Mouse (Mus musculus) kidney, embryonic 14.5 days (tissue): ENCODE measurements at regions not wholly inside any gene's neighbourhood (a gene's known extent, or its start where the extent isn't known, plus 50 kb on each side); places are given as distances from the start of the nearest gene placed in this dataset.

Experiments used
- ATAC-seq: fragments of 200-750 bp; cut with Nextera tagmentation; 2 replicates; pipeline ENCODE4 v1.8.0; 2017; ENCODE audit warnings: moderate number of reproducible peaks, mild to moderate bottlenecking, moderate TSS enrichment, moderate library complexity; ENCODE audit not compliant: low FRiP score, low TSS enrichment
- H3K27ac ChIP-seq: fragments of 300-500 bp; sonication (generic); 2 replicates; pipeline ENCODE4 v1.5.1; 2014; ENCODE audit warnings: low read depth, mild to moderate bottlenecking, low read length, moderate library complexity, mixed read lengths
- H3K27me3 ChIP-seq: fragments of 300-500 bp; sonication (generic); 2 replicates; pipeline ENCODE4 v1.6.1; 2014; ENCODE audit warnings: mild to moderate bottlenecking, low read length; ENCODE audit not compliant: control insufficient read depth, insufficient read depth
- H3K36me3 ChIP-seq: fragments of 300-500 bp; sonication (generic); 2 replicates; pipeline ENCODE4 v1.6.1; 2014; ENCODE audit warnings: low read length, mixed read lengths; ENCODE audit not compliant: control insufficient read depth, insufficient read depth
- H3K4me1 ChIP-seq: fragments of 300-500 bp; sonication (generic); 2 replicates; pipeline ENCODE4 v1.6.1; 2014; ENCODE audit warnings: low read length, mixed read lengths; ENCODE audit not compliant: control insufficient read depth, insufficient read depth
- H3K4me2 ChIP-seq: fragments of 300-500 bp; sonication (generic); replicated peaks from 2 replicates; pipeline ENCODE4 v1.6.1; 2014; ENCODE audit warnings: low read depth, mild to moderate bottlenecking, low read length
- H3K4me3 ChIP-seq: fragments of 300-500 bp; sonication (generic); 2 replicates; pipeline ENCODE4 v1.5.1; 2014; ENCODE audit warnings: mild to moderate bottlenecking, low read length
- H3K9ac ChIP-seq: fragments of 300-500 bp; sonication (generic); 2 replicates; pipeline ENCODE4 v1.6.1; 2014; ENCODE audit warnings: low read depth, mild to moderate bottlenecking, low read length, moderate library complexity
- H3K9me3 ChIP-seq: fragments of 300-500 bp; sonication (generic); 2 replicates; pipeline ENCODE4 v1.6.1; 2016; ENCODE audit warnings: low read length; ENCODE audit not compliant: control insufficient read depth
- WGBS: fragments of 180-500 bp; shearing (Covaris S2); extraction: QIAGEN DNeasy Blood & Tissue Kit; methylation state at CpG from one replicate; pipeline ENCODE4 v1.1.7; 2014; 5-methylcytosine and 5-hydroxymethylcytosine counted together

GRCm38 (mm10) chr13:3477997-3478728 lies 59.7 kb upstream of the Gdi2 start:
- no peaks in the 10 kb centered on the region for H3K27me3 ChIP-seq
- ATAC-seq = peak; percentile 99
- H3K4me3 ChIP-seq = peak overlapping the region; percentile 63
- peak overlapping the region; percentile 53 for H3K9ac ChIP-seq
- peak overlapping the region; percentile 81 for H3K4me2 ChIP-seq
- H3K27ac ChIP-seq = no peak overlapping the region
- no peaks in the 10 kb centered on the region for H3K4me1 ChIP-seq
- no peaks in the 10 kb centered on the region for H3K9me3 ChIP-seq
- H3K36me3 ChIP-seq = no peaks in the 10 kb centered on the region
- WGBS = 1% methylated on average over 44 of the region's 45 CpGs
